Mouse (Mus musculus) olfactory bulb, adult 2 months (tissue): ENCODE results near the gene Hp1bp3.

Source experiments
- CTCF ChIP-seq: fragments of 200-500 bp; IDR thresholded peaks from 2 replicates; pipeline ENCODE4 v1.5.1; 2012; ENCODE audit warnings: low read depth, mild to moderate bottlenecking, low read length, moderate library complexity; ENCODE audit not compliant: insufficient read depth
- POLR2A ChIP-seq: fragments of 200-500 bp; IDR thresholded peaks from 2 replicates; pipeline ENCODE4 v1.6.1; 2012; ENCODE audit warnings: mild to moderate bottlenecking, low read depth, low read length, moderate library complexity; ENCODE audit not compliant: insufficient read depth

GRCm38 (mm10) chr4:138282834-138283233 is 66.7 kb downstream of the Hp1bp3 start:
- TF ChIP-seq CTCF = no peak
- TF ChIP-seq POLR2A = no peak
